Mouse (Mus musculus): ENCODE measurements around the gene Cpne4.

The Cpne4 gene

GRCm38 (mm10) chr9:104678571-104678970 is 131.5 kb downstream of the Cpne4 start:
- intact Hi-C loops (cut with DNase I): no loop called here

DNA sequence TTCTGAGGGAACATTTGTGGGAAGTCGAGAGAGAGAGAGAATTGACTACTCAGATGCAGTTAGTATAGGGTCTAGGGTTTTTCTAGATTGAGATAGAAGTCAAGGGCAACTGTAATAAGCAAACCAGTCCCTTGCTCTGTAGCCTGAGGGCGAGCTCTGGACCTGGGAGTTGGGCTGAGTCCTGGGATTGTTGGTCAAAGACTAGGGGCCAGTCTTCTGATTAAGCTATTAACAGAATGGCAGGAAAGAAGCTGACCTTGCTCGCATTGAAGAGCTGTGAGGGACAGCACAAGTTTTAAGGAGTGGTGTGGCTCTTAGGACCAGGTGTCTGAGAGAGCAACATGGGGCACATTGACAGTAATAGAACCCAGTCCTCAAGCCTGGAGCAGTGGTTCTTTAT is 140.0 kb downstream of the Cpne4 start:
- intact Hi-C loops (cut with DNase I): no loop called here

GRCm38 (mm10) chr9:104693145-104693544 is 146.1 kb downstream of the Cpne4 start:
- intact Hi-C loops (cut with DNase I): no loop called here

DNA sequence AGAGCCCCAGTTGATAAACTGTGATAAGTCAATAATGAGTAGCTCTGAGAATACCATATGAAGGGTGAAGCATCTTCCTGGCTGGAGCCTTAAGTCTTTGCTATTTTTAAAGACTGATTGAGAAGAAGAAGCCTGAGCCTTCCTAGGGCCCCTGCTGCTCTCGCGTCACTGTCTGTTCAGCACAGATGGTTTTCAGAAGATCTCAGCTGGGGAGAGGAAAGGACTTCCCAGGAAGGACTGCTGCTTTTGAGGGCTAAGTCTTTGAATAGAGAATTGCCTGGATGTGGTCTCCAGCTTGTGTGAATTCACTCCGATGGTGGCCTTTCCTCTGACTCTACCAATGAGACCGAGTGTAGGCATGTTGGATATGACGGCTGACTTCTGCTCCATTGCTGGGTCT is 163.7 kb downstream of the Cpne4 start:
- intact Hi-C loops (cut with DNase I): no loop called here

DNA sequence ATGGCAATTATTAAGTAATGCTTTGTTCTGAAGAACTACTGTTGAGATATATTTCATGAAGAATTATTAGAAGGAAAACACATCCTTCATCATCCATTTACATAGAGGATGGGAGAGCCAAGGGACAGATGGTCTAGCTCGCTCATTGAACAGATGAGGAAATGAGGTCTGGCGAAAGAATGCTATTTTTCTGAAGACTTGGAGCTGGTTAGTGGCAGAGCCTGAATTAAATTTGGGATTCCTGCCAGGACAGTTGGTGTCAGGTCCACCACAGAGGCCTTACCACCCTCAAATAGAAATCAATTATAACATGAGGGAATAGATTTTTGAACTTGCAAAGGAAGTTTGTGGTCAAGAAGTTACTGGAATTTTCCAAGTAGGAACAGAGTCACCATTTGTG is 178.2 kb downstream of the Cpne4 start:
- intact Hi-C loops (cut with DNase I): no loop called here

DNA sequence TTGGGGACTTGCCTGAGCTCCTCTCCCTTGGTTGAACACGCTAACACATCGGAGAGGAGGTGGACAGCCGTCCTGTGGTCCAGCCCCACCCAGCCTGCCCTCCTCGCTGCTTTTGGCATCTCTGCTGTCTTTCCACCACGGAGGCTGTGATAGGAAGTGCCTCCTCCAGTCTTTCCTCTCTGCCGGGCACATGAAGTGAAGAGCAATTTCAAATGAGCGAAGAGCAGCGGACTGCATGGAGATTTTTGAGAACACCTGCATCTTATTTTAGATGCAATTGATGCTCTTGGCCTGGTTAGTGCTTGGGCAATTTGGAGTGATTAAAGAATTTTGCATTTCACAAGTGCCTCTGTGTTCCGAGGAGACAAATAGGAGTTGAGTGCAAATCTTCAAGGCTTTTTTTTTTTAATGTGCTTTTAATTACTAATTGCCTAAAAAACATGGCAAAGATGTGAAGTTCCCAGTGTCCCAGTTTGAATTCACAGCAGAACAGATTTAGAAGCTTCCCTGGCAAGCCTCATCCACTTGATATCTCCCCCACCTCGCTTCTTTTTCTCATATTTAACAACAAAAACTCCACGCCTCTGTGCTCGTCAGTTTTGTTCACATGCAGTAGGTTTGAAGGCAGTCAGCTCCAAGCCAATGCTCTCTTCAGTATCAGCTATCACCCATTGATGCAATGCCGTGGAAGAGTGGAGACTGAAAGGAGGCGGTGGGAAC is 195.7 kb downstream of the Cpne4 start:
- intact Hi-C loops (cut with DNase I): no loop called here

GRCm38 (mm10) chr9:104755519-104755918 is 208.4 kb downstream of the Cpne4 start:
- intact Hi-C loops (cut with DNase I): no loop called here

- intact Hi-C loops (cut with DNase I): no loop called here
Measured at GRCm38 (mm10) chr9:104760031-104760430, 212.9 kb downstream of the Cpne4 start.

- intact Hi-C loops (cut with DNase I): no loop called here
Measured at GRCm38 (mm10) chr9:104776198-104776815, 229.2 kb downstream of the Cpne4 start.

DNA sequence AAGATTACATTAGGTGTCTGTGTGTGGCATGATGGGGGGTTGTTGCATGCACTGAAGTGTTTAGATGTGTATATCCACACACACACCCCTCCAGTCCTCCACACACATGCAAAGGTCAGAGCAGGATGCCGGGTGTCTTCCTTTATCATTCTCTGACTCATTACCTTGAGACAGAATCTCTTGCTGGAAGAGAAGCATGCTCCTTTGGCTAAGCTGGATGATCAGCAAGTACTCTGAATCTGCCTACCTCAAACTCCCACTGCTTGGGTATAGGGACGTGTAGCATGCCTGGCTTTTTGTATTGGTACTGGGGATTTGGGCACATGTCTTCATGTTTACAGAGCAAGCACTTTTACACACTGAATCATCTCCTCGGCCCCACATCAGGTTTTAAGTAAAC is 230.0 kb downstream of the Cpne4 start:
- intact Hi-C loops (cut with DNase I): no loop called here

- intact Hi-C loops (cut with DNase I): no loop called here
Measured at GRCm38 (mm10) chr9:104777780-104778179, 230.7 kb downstream of the Cpne4 start.

- intact Hi-C loops (cut with DNase I): no loop called here
Measured at GRCm38 (mm10) chr9:104796601-104797000, 249.5 kb downstream of the Cpne4 start.

DNA sequence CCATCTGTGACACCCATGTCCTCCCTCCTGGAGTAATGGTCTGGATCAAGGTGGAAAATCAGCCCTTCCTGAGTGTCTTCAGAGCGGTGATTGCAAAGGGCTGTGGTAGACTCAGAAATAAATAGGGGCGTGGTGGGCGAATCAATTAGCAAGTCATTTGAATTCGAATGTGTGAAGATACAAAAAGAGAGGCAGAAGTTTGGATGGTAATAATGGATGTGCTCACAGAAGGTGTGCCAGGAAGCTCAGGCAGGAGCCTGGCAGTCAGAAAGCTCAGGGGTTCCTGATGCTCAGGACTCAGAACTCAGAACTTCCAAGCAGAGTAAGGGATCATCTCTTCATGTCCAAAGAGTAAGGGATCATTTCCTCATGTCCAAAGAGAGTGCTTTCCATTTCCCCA is 257.7 kb downstream of the Cpne4 start:
- intact Hi-C loops (cut with DNase I): no loop called here

DNA sequence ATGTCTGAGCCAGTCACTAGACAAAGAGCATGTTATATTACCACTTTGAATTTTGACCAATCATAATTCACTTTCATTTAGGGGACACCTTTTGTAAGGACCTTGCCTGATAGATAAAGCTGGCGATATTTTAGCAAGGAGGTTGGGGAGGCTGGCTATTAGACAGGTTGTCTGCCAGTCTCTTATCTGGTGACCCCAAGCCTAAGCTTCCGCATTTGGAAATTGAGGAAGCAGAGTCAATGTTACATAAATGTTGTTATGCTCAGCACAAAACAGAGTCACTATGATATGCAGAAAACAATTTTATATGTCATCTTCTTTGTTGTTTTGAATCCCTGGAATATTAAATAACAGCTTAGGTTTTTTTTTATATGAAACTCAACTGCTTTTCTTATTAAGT is 267.6 kb downstream of the Cpne4 start:
- intact Hi-C loops (cut with DNase I): no loop called here

DNA sequence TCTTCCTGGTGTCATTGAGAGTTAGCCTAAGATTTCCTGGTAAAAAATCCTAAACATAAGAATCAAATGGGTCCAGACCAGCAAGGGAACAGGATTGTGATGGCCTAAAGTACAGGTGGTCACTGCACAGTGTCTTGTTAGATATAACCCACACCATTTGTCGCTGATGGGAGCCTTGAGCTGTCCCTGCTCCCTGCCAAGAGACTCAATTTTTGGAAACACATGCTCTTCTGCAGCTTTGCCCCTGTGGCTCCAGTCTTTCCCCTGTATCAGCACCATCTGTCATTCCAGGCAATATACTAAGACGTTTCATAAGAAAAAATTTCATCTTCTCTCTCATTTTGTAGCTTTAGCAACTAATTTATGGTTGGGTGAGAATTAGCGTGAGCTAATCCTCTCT is 281.6 kb downstream of the Cpne4 start:
- intact Hi-C loops (cut with DNase I): no loop called here

GRCm38 (mm10) chr9:104832934-104833539 is 286.0 kb downstream of the Cpne4 start:
- intact Hi-C loops (cut with DNase I): no loop called here

DNA sequence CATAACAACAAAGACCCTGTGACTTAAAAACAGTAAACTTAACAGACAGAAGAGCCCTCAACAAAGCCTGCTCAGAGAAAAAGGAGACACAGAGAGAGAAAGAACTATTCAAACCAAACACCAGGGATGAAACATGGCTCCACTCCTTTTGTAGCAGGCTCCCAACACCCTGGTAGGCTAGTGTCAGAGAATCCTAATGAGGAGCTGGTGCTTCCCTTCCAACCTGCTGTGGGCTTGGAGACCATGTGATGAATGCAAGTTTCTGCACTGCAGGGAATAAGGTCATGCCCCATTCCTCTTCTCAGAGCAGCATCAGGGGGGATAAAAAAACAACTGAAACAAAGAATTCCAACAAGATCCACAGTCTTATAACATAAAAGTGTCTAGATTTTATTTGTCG is 290.8 kb downstream of the Cpne4 start:
- intact Hi-C loops (cut with DNase I): no loop called here

DNA sequence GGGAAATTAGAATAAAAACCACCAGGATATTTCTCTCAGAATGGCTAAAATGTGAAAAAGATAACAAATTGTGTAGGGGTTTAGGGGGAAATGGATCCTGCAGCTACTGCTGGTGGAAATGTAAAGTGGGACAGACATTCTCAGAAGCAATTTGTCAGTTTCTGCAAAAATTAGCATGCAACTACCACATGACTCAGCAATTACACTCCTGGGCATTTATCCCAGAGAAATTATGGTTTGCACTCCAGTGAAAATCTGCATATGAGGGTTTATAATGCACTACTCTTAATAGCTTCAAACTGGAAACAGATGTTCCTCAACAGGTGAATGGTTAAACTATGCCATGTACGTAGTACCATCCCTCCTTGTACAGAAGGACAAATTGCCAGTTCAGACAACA is 294.2 kb downstream of the Cpne4 start:
- intact Hi-C loops (cut with DNase I): no loop called here

DNA sequence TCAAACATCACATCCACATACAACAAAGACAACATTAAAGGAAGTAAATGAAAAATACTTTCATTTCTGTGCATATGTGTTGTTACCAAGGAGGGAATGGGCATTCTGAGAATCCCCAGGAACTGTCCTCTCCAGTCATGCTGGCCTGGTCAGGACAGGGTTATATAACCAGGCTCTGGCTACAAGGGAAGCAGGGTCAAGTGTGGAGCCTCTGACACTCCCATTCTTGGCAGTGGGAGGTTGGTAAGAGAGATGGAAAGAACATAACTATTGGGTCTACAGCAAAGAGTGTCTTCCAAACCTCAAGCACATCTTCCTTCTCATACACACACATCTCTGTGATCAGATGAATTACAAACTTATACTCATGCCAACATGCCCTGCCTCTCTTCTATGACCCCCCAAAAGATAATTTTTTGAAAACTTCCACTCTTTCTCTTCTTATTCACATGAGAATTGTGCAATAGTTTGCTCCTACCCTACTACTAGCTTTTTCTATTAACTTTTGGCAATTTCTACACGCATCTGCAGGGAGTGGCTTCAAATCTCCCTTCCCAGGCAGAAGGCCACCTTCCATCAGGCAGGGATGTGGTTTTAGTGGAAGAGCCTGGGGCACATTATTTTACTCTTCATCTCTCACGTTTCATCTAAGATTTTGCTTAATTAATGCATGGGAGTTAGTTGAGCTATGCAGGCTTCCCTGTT is 298.3 kb downstream of the Cpne4 start:
- intact Hi-C loops (cut with DNase I): no loop called here

DNA sequence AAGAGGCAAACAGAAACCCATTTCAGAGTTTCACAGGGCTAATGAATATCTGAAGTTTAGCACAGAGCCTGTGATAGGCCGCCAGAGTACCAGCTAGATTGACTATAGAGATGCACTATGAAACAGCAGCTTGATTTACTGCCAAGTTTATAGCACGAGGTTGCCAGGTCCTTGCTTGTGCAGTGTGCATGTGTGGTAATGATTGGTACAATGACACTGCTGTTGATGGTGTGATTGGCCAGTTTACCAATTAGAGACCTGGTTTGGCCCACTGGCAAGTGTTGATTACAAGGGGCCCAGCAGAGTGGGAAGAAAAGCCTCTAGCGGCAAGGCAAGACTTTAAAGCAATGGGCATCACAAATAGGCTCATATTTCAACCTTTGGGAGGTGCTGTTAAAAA is 306.6 kb downstream of the Cpne4 start:
- intact Hi-C loops (cut with DNase I): no loop called here

- intact Hi-C loops (cut with DNase I): no loop called here
Measured at GRCm38 (mm10) chr9:104854245-104854921, 307.3 kb downstream of the Cpne4 start.

DNA sequence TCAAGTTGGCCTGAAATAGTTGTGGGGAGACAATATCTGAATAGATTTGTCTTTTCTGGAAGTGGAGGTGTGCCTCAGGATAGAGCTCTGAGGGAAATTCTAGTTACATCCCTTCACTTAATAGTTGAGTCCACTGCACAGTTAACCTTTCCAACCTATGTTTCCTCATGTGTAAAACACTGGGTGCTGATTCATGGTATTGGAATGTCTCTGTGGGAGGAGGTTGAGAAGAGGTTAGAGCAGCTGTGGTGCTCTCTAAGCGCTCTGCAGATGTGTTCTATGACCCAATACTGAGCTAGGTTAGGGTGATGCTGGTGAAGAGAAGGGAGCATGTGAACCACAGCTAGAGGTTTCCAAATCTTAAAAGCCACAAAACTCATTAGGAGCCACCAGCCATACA is 318.7 kb downstream of the Cpne4 start:
- intact Hi-C loops (cut with DNase I): no loop called here
